Mouse (Mus musculus): Measurements from ENCODE around the gene Cdon. TPM values are rescaled to one million over a fixed set of nuclear protein-coding genes. Genes with fewer than 3 reads are reported as not detected.

Gene Cdon
- polyA plus RNA-seq, 1 experiment from 2014 or later: 16.2 TPM

DNA sequence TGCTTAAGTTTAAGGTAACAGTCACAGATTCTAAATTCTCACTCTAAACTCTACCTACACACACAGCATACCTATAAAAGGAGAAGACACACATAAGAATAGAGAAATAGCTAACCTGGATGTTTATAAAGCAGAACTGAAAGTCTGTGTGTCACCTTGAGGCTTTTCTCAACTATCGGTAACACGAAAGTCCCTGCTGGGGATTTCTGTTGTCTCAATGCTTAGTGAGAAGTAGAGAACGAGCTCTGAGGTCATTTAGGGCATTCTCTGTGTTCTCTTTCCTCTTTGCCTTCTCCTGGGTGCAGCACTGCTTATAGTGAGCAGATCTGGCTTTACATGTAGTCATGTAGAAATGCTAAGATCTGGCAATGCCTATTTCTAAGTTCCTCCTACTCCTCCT is 63.0 kb downstream of the Cdon start:
- no peaks in the 10 kb centered on the region for H3K27me3 ChIP-seq (ENCODE audit: poor library complexity, severe bottlenecking)
- H3K9me3 ChIP-seq: no peaks in the 10 kb centered on the region
- no peak overlapping the region for H3K4me3 ChIP-seq
- WGBS: 96% methylated on average over 3 of the region's 3 CpGs
- no peak overlapping the region for H3K27ac ChIP-seq
- H3K36me3 ChIP-seq (replicated peaks): peaks cover 96% of the 10 kb centered on the region
- no peaks in the 10 kb centered on the region for H3K4me1 ChIP-seq
- DNase-seq (ENCODE audit: extremely low spot score, low spot score): no peak

DNA sequence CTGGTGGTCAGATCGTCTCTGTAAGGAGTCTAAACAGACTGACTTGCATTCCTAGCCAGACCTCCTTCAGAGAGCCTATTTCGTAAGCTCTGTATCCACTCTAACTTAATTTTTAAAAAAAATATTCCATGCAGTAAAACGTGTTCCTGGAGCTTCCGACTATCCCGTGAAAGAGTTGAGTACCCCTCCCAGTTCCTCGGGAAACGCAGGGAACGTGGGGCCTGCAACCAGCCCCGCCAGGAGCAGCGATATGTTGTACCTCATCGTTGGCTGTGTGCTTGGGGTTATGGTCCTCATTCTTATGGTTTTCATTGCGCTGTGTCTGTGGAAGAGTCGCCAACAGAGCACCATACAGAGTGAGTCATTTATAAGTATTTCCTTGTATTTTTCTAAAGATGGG is 65.7 kb downstream of the Cdon start:
- no peak overlapping the region for H3K27ac ChIP-seq
- no peak for DNase-seq (ENCODE audit: extremely low spot score, low spot score)
- H3K4me1 ChIP-seq: no peaks in the 10 kb centered on the region
- no peak overlapping the region for H3K4me3 ChIP-seq
- WGBS: 89% methylated on average over 13 of the region's 13 CpGs
- peaks cover 95% of the 10 kb centered on the region for H3K36me3 ChIP-seq (replicated peaks)
- no peaks in the 10 kb centered on the region for H3K9me3 ChIP-seq
- H3K27me3 ChIP-seq (ENCODE audit: poor library complexity, severe bottlenecking): no peaks in the 10 kb centered on the region

DNA sequence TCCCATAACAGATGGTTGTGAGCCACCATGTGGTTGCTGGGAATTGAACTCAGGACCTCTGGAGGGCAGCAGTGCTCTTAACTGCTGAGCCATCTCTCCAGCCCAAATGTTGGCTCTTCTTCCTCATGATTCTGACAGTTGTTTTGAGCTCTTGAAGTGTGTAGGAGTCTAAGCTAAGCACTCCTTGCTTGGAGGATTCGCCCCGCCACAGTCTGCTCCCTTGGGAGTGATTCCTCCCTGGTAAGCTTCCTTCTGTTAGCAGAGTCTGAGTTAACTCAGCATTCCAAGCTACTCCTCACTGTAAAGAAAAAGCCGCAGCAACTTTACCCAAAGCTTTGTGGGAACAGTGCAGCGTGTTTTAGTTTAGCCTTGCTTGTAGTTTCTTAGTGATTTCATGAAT is 67.6 kb downstream of the Cdon start:
- no peaks in the 10 kb centered on the region for H3K9me3 ChIP-seq
- H3K36me3 ChIP-seq (replicated peaks): peaks cover 90% of the 10 kb centered on the region
- no peak overlapping the region for H3K27ac ChIP-seq
- H3K4me3 ChIP-seq: no peak overlapping the region
- DNase-seq (ENCODE audit: extremely low spot score, low spot score): no peak
- H3K27me3 ChIP-seq (ENCODE audit: poor library complexity, severe bottlenecking): no peaks in the 10 kb centered on the region
- 95% methylated on average over 4 of the region's 4 CpGs for WGBS
- peaks cover 3% of the 10 kb centered on the region; the same call in 1 of the 2 replicates for H3K4me1 ChIP-seq

DNA sequence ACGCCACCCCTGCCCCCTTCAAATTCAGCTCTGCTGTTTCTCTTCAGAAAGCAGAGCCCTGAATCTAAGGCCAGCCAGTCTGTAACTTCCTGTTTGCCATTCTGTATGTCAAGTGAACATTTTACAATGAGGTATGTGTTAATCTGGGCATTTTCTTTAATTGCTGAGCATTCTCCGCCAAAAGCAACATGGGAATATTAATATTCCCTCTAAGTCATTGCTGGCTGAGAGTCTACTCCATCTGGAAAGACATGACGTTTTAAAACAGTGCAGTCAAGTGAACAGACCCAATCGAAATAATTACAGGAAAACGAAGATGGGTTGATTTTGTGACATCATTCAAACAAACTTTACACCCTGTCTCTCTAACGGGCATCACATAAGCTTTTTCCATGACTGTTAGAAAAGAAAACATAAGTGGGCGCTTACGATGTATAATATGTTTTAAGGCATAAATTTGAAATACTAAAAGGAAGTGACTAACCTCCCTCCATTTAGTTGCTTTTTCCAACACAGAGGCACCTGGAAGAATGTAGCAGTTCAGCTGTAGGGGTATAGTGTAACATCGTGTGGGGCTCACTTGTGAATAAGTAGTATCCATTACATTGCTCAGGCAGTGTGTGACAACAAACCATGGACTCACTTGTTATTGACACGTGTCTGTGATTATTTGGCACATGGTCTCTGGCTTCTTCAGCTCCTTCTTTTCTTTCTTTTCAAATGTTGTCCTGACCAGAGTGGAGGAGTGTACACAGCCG is 70.4 kb downstream of the Cdon start:
- no peaks in the 10 kb centered on the region for H3K9me3 ChIP-seq
- H3K4me1 ChIP-seq: peaks cover 11% of the 10 kb centered on the region
- no peaks in the 10 kb centered on the region for H3K27me3 ChIP-seq (ENCODE audit: poor library complexity, severe bottlenecking)
- WGBS: 87% methylated on average over 11 of the region's 11 CpGs
- no peak overlapping the region for H3K27ac ChIP-seq
- H3K36me3 ChIP-seq (replicated peaks): peaks cover 85% of the 10 kb centered on the region
- H3K4me3 ChIP-seq: no peak overlapping the region
- DNase-seq (ENCODE audit: extremely low spot score, low spot score): no peak

DNA sequence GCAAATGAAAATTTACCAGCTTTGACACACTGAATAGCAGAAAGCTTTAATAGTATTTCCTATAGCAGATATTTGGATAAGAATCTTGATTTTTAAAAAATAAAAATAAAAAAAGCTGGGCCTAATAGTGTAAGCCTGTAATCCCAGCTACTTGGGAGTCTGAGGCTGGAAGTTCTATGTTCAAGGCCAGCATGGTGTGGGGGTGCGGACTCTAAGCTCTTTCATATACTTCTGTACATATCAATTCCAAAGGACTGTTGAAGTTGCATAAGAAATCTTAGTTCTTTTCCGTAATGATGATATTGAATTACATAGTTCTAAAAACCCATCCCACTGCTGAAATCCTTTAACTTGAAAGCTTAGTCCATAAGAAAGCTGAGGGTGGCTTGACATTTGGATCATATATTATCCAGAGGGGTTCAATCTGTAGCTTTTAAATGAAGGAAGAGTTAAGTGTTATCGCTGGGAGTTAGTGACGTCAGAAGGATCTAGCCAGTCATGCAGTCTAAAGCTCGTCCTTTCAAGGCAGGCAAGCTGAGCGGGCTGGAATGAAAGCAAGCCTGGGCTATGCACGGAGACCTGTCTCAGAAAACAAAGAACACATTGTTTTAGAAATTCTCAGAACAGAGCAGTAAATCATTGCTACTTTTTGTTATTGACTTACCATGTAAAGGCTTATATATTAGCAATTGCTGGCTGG is 72.3 kb downstream of the Cdon start:
- H3K4me1 ChIP-seq: peaks cover 11% of the 10 kb centered on the region
- no peak for DNase-seq (ENCODE audit: extremely low spot score, low spot score)
- H3K4me3 ChIP-seq: no peak overlapping the region
- H3K36me3 ChIP-seq (replicated peaks): peaks cover 86% of the 10 kb centered on the region
- H3K27ac ChIP-seq: no peak overlapping the region
- 52% methylated on average over 7 of the region's 7 CpGs for WGBS
- no peaks in the 10 kb centered on the region for H3K9me3 ChIP-seq
- no peaks in the 10 kb centered on the region for H3K27me3 ChIP-seq (ENCODE audit: poor library complexity, severe bottlenecking)

DNA sequence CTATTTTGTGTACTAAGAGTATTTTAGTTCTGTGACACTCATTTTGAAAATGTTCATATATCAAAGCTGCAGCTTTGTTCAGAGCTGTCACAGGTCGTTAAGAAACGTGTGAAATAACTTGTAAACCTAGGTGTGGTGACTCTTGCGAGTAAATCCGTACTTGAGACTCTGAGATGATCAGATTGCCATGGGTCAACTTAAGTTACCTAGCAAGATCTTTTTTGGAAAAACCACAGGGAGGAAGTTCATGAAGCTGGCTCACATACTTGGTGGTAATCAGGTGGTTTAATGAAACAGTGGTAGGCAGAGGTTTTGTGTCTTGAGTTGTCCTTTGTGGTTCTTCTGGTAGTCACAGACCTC is 72.8 kb downstream of the Cdon start:
- 76% methylated on average over 4 of the region's 4 CpGs for WGBS
- no peak overlapping the region for H3K4me3 ChIP-seq
- no peak overlapping the region for H3K27ac ChIP-seq
- no peaks in the 10 kb centered on the region for H3K9me3 ChIP-seq
- H3K27me3 ChIP-seq (ENCODE audit: poor library complexity, severe bottlenecking): no peaks in the 10 kb centered on the region
- peaks cover 11% of the 10 kb centered on the region for H3K4me1 ChIP-seq
- DNase-seq (ENCODE audit: extremely low spot score, low spot score): no peak
- peaks cover 86% of the 10 kb centered on the region for H3K36me3 ChIP-seq (replicated peaks)

DNA sequence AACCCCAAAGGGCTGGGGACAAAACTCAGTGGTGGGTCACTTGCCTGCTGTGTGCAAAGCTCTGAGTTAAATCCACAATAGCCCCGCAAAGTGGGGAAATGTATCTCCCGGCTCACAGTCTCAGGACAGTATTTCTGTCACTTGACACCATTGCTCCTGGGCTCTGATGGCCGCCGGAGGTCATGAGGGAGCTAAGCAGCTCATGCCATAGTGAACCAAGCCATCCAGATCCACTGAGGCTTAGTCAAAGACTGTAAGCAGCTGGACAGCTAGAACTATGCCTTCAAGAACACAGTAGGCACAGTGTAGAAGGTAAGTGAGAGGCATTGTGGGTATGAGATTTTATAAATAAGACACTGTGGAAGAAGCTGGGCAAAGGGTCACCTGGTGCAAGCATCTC is 74.0 kb downstream of the Cdon start:
- no peaks in the 10 kb centered on the region for H3K27me3 ChIP-seq (ENCODE audit: poor library complexity, severe bottlenecking)
- WGBS: 59% methylated on average over 4 of the region's 4 CpGs
- H3K9me3 ChIP-seq: no peaks in the 10 kb centered on the region
- H3K4me3 ChIP-seq: no peak overlapping the region
- H3K4me1 ChIP-seq: peaks cover 11% of the 10 kb centered on the region
- no peak overlapping the region for H3K27ac ChIP-seq
- H3K36me3 ChIP-seq (replicated peaks): peaks cover 86% of the 10 kb centered on the region
- no peak for DNase-seq (ENCODE audit: extremely low spot score, low spot score)

DNA sequence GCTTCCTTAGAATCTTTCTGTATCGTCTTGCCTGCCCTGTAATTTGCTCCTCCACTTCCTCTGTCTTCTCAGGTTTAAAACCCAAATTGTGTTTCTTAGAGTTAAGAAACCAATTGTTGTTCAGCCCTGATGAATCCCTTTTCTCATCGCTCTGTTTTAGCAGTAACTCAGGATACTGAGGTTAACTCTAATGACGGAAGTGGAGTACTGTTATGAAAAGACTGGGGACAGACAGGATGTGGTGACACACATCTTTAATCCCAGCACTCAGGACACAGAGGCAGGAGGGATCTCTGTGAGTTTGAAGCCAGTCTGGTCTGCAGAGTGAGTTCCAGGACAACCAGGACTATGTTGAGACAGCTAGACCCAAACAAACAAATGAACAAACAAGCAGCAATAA is 74.5 kb downstream of the Cdon start:
- Histone ChIP-seq H3K27ac (no peak overlapping the region), H3K4me3 (no peak overlapping the region), H3K4me1 (peaks cover 11% of the 10 kb centered on the region), H3K27me3 (ENCODE audit: poor library complexity, severe bottlenecking) (no peaks in the 10 kb centered on the region), H3K36me3 (replicated peaks) (peaks cover 88% of the 10 kb centered on the region), H3K9me3 (no peaks in the 10 kb centered on the region)
- 77% methylated on average over 3 of the region's 3 CpGs for WGBS
- DNase-seq (ENCODE audit: extremely low spot score, low spot score): no peak

DNA sequence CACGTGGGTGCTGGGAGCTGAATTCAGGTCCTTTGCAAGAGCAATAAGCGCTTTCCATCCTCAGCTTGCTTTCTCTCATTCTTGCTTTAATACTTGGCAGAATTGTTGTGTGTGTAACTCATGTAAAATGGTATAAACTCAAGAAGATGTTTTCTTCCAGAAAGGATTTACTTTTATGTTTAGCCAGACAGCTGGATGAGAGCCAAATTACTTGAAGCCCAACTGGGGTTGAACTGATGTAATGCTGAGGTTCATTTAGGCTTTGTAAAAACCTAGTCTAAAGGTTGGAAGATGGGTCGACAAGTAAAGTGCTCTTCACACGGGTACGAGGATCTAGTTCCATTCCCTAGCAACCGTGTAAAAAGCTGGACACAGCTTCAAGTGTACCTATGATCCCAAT is 79.0 kb downstream of the Cdon start:
- DNase-seq (ENCODE audit: extremely low spot score, low spot score): no peak
- H3K4me1 ChIP-seq: peaks cover 5% of the 10 kb centered on the region; the same call in 1 of the 2 replicates
- H3K27me3 ChIP-seq (ENCODE audit: poor library complexity, severe bottlenecking): no peaks in the 10 kb centered on the region
- WGBS: 91% methylated on average over 6 of the region's 6 CpGs
- H3K9me3 ChIP-seq: no peaks in the 10 kb centered on the region
- H3K27ac ChIP-seq: no peak overlapping the region
- H3K4me3 ChIP-seq: no peak overlapping the region
- peaks cover 97% of the 10 kb centered on the region for H3K36me3 ChIP-seq (replicated peaks)

DNA sequence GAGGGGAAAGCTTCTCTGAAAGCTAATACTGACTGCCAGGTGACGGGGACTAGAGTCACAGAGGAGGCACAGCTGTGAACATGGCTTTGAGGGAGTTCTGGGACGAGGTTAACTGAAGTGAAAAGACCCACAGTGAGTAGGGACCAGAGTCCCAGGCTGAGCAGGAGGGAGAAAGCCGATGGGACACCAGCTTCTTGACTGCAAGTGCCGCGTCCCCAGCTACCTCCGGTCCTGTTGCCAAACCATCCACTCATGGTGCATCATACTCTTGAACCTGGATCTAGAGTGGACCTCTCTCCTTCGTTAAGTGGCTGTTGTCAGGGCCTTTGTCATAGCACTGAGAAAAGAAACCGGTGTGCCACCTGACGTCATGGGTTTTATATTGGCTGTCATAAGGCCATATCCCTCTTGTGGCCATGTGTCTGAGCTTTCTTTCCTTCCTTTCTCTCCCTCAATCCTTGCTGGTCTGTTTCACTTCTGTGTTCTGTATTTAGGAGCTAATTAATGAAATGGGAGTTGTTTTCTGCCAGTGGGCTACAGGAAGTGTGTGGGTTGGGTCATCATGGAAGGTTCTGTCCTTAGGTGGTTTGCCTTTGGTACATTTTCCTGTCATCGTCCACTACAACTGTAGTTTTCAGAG is 81.6 kb downstream of the Cdon start:
- Histone ChIP-seq H3K4me1 (no peaks in the 10 kb centered on the region), H3K27me3 (ENCODE audit: poor library complexity, severe bottlenecking) (no peaks in the 10 kb centered on the region), H3K9me3 (no peaks in the 10 kb centered on the region), H3K4me3 (no peak overlapping the region), H3K36me3 (replicated peaks) (peaks cover 93% of the 10 kb centered on the region), H3K27ac (no peak overlapping the region)
- DNase-seq (ENCODE audit: extremely low spot score, low spot score): no peak
- WGBS: 90% methylated on average over 10 of the region's 10 CpGs

DNA sequence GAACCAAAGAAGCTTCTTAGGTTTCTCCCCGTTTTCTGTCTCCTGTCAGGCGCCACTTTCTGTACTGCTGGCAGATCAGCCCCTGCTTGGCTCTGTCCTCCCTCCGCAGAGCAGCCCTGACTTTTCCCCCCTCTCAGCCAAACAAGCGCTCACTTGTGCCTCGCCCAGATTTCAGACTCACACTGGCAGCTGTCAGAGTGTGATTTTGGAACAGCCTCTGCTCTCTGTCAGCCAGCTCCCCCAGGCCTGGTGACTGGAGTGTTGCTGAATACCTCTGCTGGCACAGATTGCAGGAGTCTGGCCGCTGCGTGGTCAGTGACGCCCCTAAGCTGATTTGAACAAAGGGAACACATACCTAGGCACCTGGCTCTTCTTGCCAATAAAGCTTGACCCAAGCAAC is 87.3 kb downstream of the Cdon start:
- Histone ChIP-seq H3K4me1 (peaks cover 13% of the 10 kb centered on the region; the same call in 1 of the 2 replicates), H3K27me3 (ENCODE audit: poor library complexity, severe bottlenecking) (no peaks in the 10 kb centered on the region), H3K9me3 (no peaks in the 10 kb centered on the region), H3K36me3 (replicated peaks) (peaks cover 36% of the 10 kb centered on the region), H3K4me3 (no peak overlapping the region), H3K27ac (no peak overlapping the region)
- no peak for DNase-seq (ENCODE audit: extremely low spot score, low spot score)
- 52% methylated on average over 8 of the region's 8 CpGs for WGBS

DNA sequence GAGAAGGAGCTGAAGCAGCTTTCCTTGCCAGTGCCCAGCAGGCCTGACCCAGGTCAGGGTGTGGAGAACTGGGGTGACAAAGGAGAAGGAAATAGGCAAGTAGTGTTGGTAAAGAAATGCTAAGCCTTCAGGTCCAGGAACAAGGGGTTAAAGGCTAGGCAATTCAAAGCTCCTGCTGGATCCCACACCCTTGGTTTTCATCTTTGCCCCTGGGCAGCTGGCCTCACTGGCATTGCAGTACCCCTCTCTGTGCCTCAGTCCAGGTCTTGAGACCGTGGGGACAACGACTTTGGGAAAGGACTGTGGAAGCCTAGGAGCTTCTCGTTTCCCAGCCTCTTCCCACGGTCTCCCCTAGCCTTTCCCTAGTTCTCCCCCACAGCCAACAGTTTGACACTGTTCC is 93.0 kb downstream of the Cdon start:
- Histone ChIP-seq H3K9me3 (no peaks in the 10 kb centered on the region), H3K27me3 (ENCODE audit: poor library complexity, severe bottlenecking) (no peaks in the 10 kb centered on the region), H3K4me1 (0 out of 2 replicates have a peak, but pooled peaks cover 3% of the 10 kb centered on the region), H3K36me3 (replicated peaks) (no peaks in the 10 kb centered on the region), H3K4me3 (no peak overlapping the region), H3K27ac (no peak overlapping the region)
- WGBS: 91% methylated on average over 4 of the region's 4 CpGs
- DNase-seq (ENCODE audit: extremely low spot score, low spot score): no peak

DNA sequence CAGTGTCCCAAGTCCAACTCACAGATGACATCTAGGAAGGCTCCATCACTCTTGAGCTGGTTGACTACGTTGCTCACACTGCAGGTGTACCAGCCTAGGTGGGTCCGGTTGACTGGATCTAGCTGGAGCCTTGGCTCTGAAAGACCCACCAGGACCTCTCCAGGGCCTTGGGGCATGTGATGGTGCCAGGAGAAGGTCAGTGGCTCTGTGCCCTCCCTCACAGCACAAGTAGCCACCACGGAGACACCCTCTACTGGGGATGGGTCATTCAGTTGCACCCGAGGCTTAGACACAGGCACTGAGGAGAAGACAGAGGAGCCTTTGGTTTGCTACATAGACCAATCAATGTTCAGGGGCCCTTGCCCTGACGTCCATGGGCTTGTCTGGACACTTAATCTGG is 95.3 kb downstream of the Cdon start:
- Histone ChIP-seq H3K4me3 (no peak overlapping the region), H3K4me1 (peaks cover 5% of the 10 kb centered on the region; the same call in 1 of the 2 replicates), H3K27ac (no peak overlapping the region), H3K27me3 (ENCODE audit: poor library complexity, severe bottlenecking) (no peaks in the 10 kb centered on the region), H3K9me3 (no peaks in the 10 kb centered on the region), H3K36me3 (replicated peaks) (no peaks in the 10 kb centered on the region)
- WGBS: 83% methylated on average over 5 of the region's 5 CpGs
- no peak for DNase-seq (ENCODE audit: extremely low spot score, low spot score)

Measured in forebrain, embryonic 10.5 days (tissue).